Mouse (Mus musculus) hindbrain, embryonic 11.5 days (tissue): ENCODE data around the gene Tax1bp1. TPM values are rescaled to one million over a fixed set of nuclear protein-coding genes. Genes with fewer than 3 reads are reported as not detected.

Experiments
- ATAC-seq: fragments of 200-750 bp; cut with Nextera tagmentation; 2 replicates; pipeline ENCODE4 v1.8.0; 2017; ENCODE audit warnings: mild to moderate bottlenecking, moderate TSS enrichment, moderate library complexity; ENCODE audit not compliant: low FRiP score
- DNase-seq: peaks from one replicate; pipeline ENCODE4 v3.0.0-alpha.2; 2015; ENCODE audit warnings: low spot score
- H3K27ac ChIP-seq: fragments of 300-500 bp; sonication (generic); 2 replicates; pipeline ENCODE4 v1.5.1; 2014; ENCODE audit warnings: mild to moderate bottlenecking, low read depth, low read length
- H3K27me3 ChIP-seq: fragments of 300-500 bp; sonication (generic); 2 replicates; pipeline ENCODE4 v1.6.1; 2014; ENCODE audit warnings: mild to moderate bottlenecking, low read length, moderate library complexity, mixed read lengths; ENCODE audit not compliant: control insufficient read depth, insufficient read depth
- H3K36me3 ChIP-seq: fragments of 300-500 bp; sonication (generic); 2 replicates; pipeline ENCODE4 v1.6.1; 2014; ENCODE audit warnings: mild to moderate bottlenecking, low read length, moderate library complexity, mixed read lengths; ENCODE audit not compliant: control insufficient read depth, insufficient read depth
- H3K4me1 ChIP-seq: fragments of 300-500 bp; sonication (generic); replicated peaks from 2 replicates; pipeline ENCODE4 v1.6.1; 2014; ENCODE audit warnings: low read length, mixed read lengths; ENCODE audit not compliant: control insufficient read depth, insufficient read depth
- H3K4me2 ChIP-seq: fragments of 300-500 bp; sonication (generic); replicated peaks from 2 replicates; pipeline ENCODE4 v1.6.1; 2014; ENCODE audit warnings: mild to moderate bottlenecking, low read depth, low read length
- H3K4me3 ChIP-seq: fragments of 300-500 bp; sonication (generic); 2 replicates; pipeline ENCODE4 v1.5.1; 2014; ENCODE audit warnings: low read depth, low read length
- H3K9ac ChIP-seq: fragments of 300-500 bp; sonication (generic); 2 replicates; pipeline ENCODE4 v1.6.1; 2014; ENCODE audit warnings: low read depth, low read length
- H3K9me3 ChIP-seq: fragments of 300-500 bp; sonication (generic); 2 replicates; pipeline ENCODE4 v1.6.1; 2016; ENCODE audit warnings: low read length; ENCODE audit not compliant: control insufficient read depth
- WGBS: fragments of 180-500 bp; shearing (Covaris S2); extraction: QIAGEN DNeasy Blood & Tissue Kit; methylation state at CpG from one replicate; pipeline ENCODE4 v1.1.7; 2014; 5-methylcytosine and 5-hydroxymethylcytosine counted together
- polyA plus RNA-seq: library from polyadenylated mRNA; unstranded; fragments of >200 nt; fragmentation: Nextera tagmentation; extraction: Ambion mirVana; gene quantifications from 2 replicates; pipeline ENCODE4 v1.2.1, GENCODE M21; 2014

The Tax1bp1 gene
- polyA plus RNA-seq, 1 experiment from 2014 or later: 142 TPM

DNA sequence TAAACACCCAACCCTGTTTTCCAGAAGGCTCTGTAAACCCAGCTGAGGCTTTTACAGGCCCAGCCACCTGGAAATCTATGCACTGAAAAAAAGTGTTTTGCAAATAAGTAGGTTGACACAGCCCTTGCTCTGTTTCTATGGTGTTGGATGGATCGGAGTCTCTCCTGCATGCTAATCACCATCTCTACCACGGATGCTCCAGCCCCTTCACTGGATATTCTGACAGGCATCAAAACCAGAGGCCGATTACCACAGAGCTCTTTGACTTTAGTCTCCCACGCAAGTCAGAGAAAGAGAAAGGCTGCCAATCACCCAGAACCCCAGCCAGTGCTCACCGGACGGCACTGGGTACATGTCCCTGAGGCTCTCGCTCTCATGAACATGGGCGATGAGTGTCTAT, 63.5 kb downstream of the Tax1bp1 start:
- Histone ChIP-seq H3K4me3 (no peak overlapping the region), H3K27ac (no peak overlapping the region), H3K9me3 (no peaks in the 10 kb centered on the region), H3K4me1 (no peaks in the 10 kb centered on the region), H3K4me2 (no peak overlapping the region), H3K36me3 (no peaks in the 10 kb centered on the region), H3K9ac (no peak overlapping the region), H3K27me3 (no peaks in the 10 kb centered on the region)
- 86% methylated on average over 8 of the region's 8 CpGs for WGBS
- DNase-seq (no peak), ATAC-seq (no peak)

GRCm38 (mm10) chr6:52778523-52778922, 65.0 kb downstream of the Tax1bp1 start:
- no peak for ATAC-seq
- Histone ChIP-seq H3K36me3 (no peaks in the 10 kb centered on the region), H3K4me2 (no peak overlapping the region), H3K4me1 (no peaks in the 10 kb centered on the region), H3K9ac (no peak overlapping the region), H3K4me3 (no peak overlapping the region), H3K27ac (no peak overlapping the region), H3K9me3 (no peaks in the 10 kb centered on the region), H3K27me3 (no peaks in the 10 kb centered on the region)
- 93% methylated on average over 5 of the region's 5 CpGs for WGBS
- DNase-seq: no peak

DNA sequence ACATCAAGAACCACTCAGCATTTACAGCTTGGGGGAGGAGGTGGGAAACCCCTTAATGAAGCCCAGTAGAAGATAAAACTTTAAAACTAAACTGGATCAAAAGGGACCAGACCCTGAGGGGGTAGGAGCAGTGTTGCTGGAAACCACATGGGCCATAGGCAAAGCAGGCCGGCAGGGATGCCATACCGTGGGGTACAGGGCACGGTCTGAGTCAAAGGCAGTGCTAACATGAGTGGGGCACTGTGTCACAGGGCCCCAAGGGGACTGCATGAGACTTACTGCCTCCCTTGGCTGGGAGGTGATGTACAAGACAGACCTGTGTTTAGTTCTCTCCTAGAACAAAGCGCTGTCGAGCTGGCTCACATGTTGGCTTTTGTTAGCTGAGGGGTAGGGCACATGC, 66.0 kb downstream of the Tax1bp1 start:
- 93% methylated on average over 5 of the region's 5 CpGs for WGBS
- no peaks in the 10 kb centered on the region for H3K27me3 ChIP-seq
- no peak overlapping the region for H3K4me3 ChIP-seq
- H3K36me3 ChIP-seq: no peaks in the 10 kb centered on the region
- no peak overlapping the region for H3K27ac ChIP-seq
- H3K9ac ChIP-seq: no peak overlapping the region
- no peak for DNase-seq
- no peak for ATAC-seq
- H3K4me1 ChIP-seq: no peaks in the 10 kb centered on the region
- no peak overlapping the region for H3K4me2 ChIP-seq
- H3K9me3 ChIP-seq: no peaks in the 10 kb centered on the region

DNA sequence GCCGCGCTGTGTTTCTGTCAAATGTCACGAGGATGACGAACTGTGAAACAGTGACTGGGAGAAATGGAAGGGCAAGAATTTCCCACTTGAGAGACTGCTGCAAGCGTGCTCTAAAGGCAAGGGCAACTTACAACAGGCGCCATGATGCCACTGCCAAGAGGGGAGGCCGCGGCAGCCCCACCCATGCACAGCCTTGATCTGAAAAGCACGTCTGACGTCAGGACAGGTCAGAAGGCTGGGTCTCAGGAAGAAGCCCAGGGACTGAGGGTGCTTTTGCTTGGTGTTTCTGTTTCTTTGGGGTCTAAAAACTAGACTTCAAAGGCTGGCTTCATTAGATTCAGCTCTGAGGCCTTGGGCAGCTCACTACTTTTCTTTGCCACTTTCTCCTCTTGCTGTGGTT, 76.8 kb downstream of the Tax1bp1 start:
- no peak overlapping the region for H3K4me2 ChIP-seq
- no peaks in the 10 kb centered on the region for H3K4me1 ChIP-seq
- no peak for DNase-seq
- ATAC-seq: no peak
- H3K27ac ChIP-seq: no peak overlapping the region
- H3K36me3 ChIP-seq: no peaks in the 10 kb centered on the region
- H3K4me3 ChIP-seq: no peak overlapping the region
- no peaks in the 10 kb centered on the region for H3K27me3 ChIP-seq
- WGBS: 82% methylated on average over 10 of the region's 10 CpGs
- no peaks in the 10 kb centered on the region for H3K9me3 ChIP-seq
- H3K9ac ChIP-seq: no peak overlapping the region

GRCm38 (mm10) chr6:52790781-52791180, 77.3 kb downstream of the Tax1bp1 start:
- no peak overlapping the region for H3K4me3 ChIP-seq
- DNase-seq: no peak

GRCm38 (mm10) chr6:52792455-52792854, 78.9 kb downstream of the Tax1bp1 start:
- Histone ChIP-seq H3K36me3 (no peaks in the 10 kb centered on the region), H3K4me2 (no peak overlapping the region), H3K4me3 (no peak overlapping the region), H3K4me1 (no peaks in the 10 kb centered on the region; the same call in 1 of the 2 replicates), H3K9ac (no peak overlapping the region), H3K27me3 (no peaks in the 10 kb centered on the region), H3K27ac (no peak overlapping the region), H3K9me3 (no peaks in the 10 kb centered on the region)
- DNase-seq (no peak), ATAC-seq (no peak)
- 81% methylated on average over 3 of the region's 3 CpGs for WGBS

More at GRCm38 (mm10) chr6:52790781-52791180, 77.3 kb downstream of the Tax1bp1 start:
- no peaks in the 10 kb centered on the region for H3K9me3 ChIP-seq
- no peaks in the 10 kb centered on the region for H3K4me1 ChIP-seq
- 82% methylated on average over 4 of the region's 4 CpGs for WGBS
- H3K4me2 ChIP-seq: no peak overlapping the region
- no peaks in the 10 kb centered on the region for H3K36me3 ChIP-seq
- no peak for ATAC-seq
- no peak overlapping the region for H3K27ac ChIP-seq
- H3K9ac ChIP-seq: no peak overlapping the region
- no peaks in the 10 kb centered on the region for H3K27me3 ChIP-seq

DNA sequence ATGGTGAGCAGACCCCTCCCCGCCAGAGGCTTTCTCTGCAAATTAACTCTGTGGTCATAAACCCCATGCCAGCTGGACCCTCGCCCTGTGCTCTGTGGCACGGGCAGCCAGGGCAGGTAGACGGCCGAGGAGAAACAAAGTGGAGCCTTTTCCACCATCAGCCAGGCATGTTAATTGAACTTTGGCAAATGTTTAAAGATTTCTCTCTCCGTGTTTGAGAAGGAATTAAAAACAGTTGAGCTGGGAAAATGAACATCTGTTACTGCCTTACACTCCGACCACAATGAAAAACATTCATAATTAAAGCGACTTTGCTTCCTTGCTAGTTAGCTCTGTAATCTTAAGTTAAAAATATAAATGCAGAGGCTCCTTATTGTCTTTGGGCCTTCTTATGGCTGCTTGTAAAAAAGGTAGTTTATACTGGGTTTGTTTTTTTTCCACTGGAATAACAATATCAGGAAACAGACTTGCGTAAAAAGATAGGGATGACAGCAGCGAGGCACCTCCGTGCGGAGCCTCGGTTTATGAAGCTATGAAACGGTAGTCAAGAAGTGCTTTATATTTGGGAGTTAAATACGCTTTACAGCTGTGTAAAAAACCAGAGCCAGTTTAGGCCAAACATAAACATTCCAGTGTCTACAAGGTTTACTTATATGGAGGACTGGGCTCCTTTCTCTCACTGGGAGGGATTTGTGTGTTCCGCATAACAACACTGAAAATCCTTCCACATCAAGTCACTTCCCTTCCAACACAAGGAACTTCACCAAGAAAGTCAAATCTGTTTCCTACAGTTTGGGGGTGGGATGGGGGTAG, 81.7 kb downstream of the Tax1bp1 start:
- Histone ChIP-seq H3K9me3 (no peaks in the 10 kb centered on the region), H3K27ac (no peak overlapping the region), H3K4me2 (no peak overlapping the region), H3K9ac (no peak overlapping the region), H3K36me3 (no peaks in the 10 kb centered on the region), H3K4me1 (no peaks in the 10 kb centered on the region; the same call in 1 of the 2 replicates), H3K27me3 (no peaks in the 10 kb centered on the region), H3K4me3 (no peak overlapping the region)
- ATAC-seq: no peak
- DNase-seq: no peak
- 76% methylated on average over 16 of the region's 16 CpGs for WGBS

DNA sequence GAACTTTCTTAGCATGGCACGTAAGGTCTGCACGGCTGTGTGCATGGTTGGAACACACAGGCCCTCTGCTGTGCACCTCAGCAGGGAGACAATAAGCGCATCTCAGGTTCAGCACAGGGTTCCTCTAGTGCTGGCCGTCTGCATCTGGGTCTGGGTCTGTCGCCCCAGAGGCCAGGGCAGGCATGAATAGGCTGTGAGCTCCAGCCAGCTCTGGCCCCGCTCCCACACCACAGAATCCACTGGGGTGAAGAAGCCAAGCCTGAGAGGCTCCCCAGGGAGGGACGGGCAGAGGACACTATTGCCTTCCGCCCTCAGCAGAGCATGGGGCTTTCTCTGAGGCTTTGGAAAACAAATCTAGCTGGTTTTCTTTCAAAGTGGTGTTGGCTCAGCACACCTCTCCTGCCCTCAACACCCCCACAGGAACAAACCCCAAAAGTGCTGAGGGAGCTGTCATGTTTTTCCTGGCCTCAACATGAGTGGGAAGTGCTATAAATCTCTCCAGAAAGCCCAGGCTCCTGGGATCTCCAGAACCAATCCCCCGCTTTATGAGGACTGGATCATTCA, 82.6 kb downstream of the Tax1bp1 start:
- Histone ChIP-seq H3K27ac (no peak overlapping the region), H3K4me2 (no peak overlapping the region)
- 69% methylated on average over 9 of the region's 9 CpGs for WGBS

DNA sequence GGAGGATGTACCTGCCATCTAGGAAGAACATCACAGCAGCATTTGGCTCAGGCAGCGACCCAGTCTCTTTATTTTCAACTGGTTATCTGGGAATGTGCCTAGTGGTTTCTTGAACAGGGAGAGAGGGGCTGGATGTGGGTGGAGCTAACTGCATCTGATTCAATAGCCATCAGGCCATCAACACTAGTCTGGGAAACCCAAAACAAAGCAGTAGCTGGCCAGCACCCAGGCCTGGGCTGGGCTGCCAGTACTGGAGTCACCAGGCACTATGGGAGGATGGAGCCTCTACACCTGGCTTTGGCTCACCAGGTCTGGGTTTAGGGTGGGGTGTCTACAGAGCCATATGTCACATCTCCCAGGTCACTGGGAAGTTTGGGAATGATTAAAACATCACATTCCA, 83.2 kb downstream of the Tax1bp1 start:
- Histone ChIP-seq H3K27ac (no peak overlapping the region), H3K4me3 (no peak overlapping the region), H3K9me3 (no peaks in the 10 kb centered on the region), H3K27me3 (no peaks in the 10 kb centered on the region), H3K9ac (no peak overlapping the region), H3K36me3 (no peaks in the 10 kb centered on the region), H3K4me2 (no peak overlapping the region), H3K4me1 (no peaks in the 10 kb centered on the region; the same call in 1 of the 2 replicates)
- WGBS: 78% methylated on average over 1 of the region's 1 CpGs
- DNase-seq (no peak), ATAC-seq (no peak)

More for the DNA sequence above, 82.6 kb downstream of the Tax1bp1 start:
- H3K9ac ChIP-seq: no peak overlapping the region
- no peak for DNase-seq
- no peaks in the 10 kb centered on the region for H3K9me3 ChIP-seq
- no peak for ATAC-seq
- no peaks in the 10 kb centered on the region for H3K36me3 ChIP-seq
- no peak overlapping the region for H3K4me3 ChIP-seq
- H3K4me1 ChIP-seq: no peaks in the 10 kb centered on the region; the same call in 1 of the 2 replicates
- no peaks in the 10 kb centered on the region for H3K27me3 ChIP-seq
